ENCODE assay signal across 9 mouse cellular contexts in the genomic region with DNA sequence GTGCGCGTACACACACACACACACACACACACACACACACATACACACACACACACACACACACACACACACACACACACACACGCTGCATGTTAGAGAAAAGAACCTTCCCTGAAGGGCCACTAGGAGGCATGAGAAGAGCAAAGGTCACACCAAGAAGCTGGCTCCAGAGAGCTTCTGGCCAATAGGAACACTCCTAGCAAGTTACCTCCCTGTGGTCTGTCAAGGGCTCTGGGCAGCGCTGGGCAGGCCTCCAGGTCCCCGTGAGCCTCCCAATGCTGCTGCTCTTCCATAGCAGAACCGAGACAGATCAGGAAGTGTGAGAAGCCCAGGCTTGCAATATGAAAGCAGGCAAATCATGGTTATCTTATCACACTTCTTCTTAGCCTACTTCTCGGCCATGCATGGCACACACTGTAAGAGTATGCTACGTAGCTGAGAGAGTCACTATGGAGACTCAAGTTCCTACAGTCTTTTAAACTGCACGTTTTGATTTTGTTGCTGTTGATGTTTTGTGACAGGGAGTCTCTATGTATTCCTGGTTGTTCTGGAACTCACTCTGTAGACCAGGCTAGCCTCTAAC. TPM values are rescaled to one million over a fixed set of nuclear protein-coding genes. Genes with fewer than 3 reads are reported as not detected.
DNase-seq lines count a peak whose midpoint lies in the region; ATAC-seq and TF ChIP-seq lines count a peak whose summit lies in the region.
"Had no signal": no experiment of that assay in that cellular context is flagged by ENCODE, and none has a peak within 500 bp of the region (broad histone marks: within the 10 kb centered on the region; RNA-seq: fewer than 3 reads in every experiment).

No protein-coding gene starts in this region.

- no peaks in the 10 kb centered on the region for H3K4me1 ChIP-seq in forebrain, postnatal 0 days (ENCODE audit: insufficient read depth)
- no peaks in the 10 kb centered on the region for H3K4me1 ChIP-seq in forebrain, embryonic 15.5 days
- H3K4me1 ChIP-seq in midbrain, embryonic 15.5 days = no peaks in the 10 kb centered on the region

- no peaks in the 10 kb centered on the region for H3K9me3 ChIP-seq in forebrain, postnatal 0 days (ENCODE audit: low read length)
- no peaks in the 10 kb centered on the region for H3K9me3 ChIP-seq in forebrain, embryonic 15.5 days
- no peaks in the 10 kb centered on the region for H3K9me3 ChIP-seq in midbrain, embryonic 15.5 days

- no peak overlapping the region for H3K4me3 ChIP-seq in forebrain, postnatal 0 days (ENCODE audit: low read depth, low read length)
- no peak overlapping the region for H3K4me3 ChIP-seq in forebrain, embryonic 15.5 days
- no peak overlapping the region for H3K4me3 ChIP-seq in midbrain, embryonic 15.5 days

- H3K27ac ChIP-seq in forebrain, postnatal 0 days (ENCODE audit: low read depth, low read length) = no peak overlapping the region
- no peak overlapping the region for H3K27ac ChIP-seq in forebrain, embryonic 15.5 days (replicated peaks)
- H3K27ac ChIP-seq in midbrain, embryonic 15.5 days = no peak overlapping the region
- H3K27ac ChIP-seq: macrophage had no signal

- 63% methylated on average over 9 of the region's 9 CpGs for WGBS in forebrain, postnatal 0 days
- WGBS in forebrain, embryonic 15.5 days = 59% methylated on average over 9 of the region's 9 CpGs
- WGBS in midbrain, embryonic 15.5 days = 61% methylated on average over 9 of the region's 9 CpGs

- no peak overlapping the region for H3K9ac ChIP-seq in forebrain, postnatal 0 days
- no peak overlapping the region for H3K9ac ChIP-seq in forebrain, embryonic 15.5 days (replicated peaks)
- H3K9ac ChIP-seq in midbrain, embryonic 15.5 days = no peak overlapping the region

- DNase-seq in forebrain, postnatal 0 days = no peak
- DNase-seq in T-cell, adult 2 months (ENCODE audit: low spot score) = peak; percentile 61
- DNase-seq in heart, adult 8-10 months (ENCODE audit: low spot score) = peak; percentile 7
- DNase-seq in kidney, postnatal 14 days = peak; percentile 49
- DNase-seq in frontal cortex, postnatal 25 days (ENCODE audit: low spot score in 2 of 2) = no peak

- H3K4me2 ChIP-seq in forebrain, postnatal 0 days (ENCODE audit: low read depth) = no peak overlapping the region
- no peak overlapping the region for H3K4me2 ChIP-seq in forebrain, embryonic 15.5 days (replicated peaks)
- H3K4me2 ChIP-seq in midbrain, embryonic 15.5 days = no peak overlapping the region

- no peaks in the 10 kb centered on the region for H3K27me3 ChIP-seq in forebrain, postnatal 0 days (ENCODE audit: insufficient read depth, low read length)
- H3K27me3 ChIP-seq in forebrain, embryonic 15.5 days = no peaks in the 10 kb centered on the region
- H3K27me3 ChIP-seq in midbrain, embryonic 15.5 days (replicated peaks) = no peaks in the 10 kb centered on the region

- 0 out of 2 replicates have a peak, but pooled peaks have one; percentile 11 for TF ChIP-seq CTCF in forebrain, postnatal 0 days (IDR thresholded peaks at IDR 0.05; ENCODE audit: low read depth)

- no peak for ATAC-seq in forebrain, postnatal 0 days
- no peak for ATAC-seq in forebrain, embryonic 15.5 days (replicated peaks)
- ATAC-seq in monocyte, adult 5-6 weeks (replicated peaks; ENCODE audit: insufficient number of reproducible peaks, low FRiP score, low TSS enrichment, poor library complexity, severe bottlenecking) = peak; percentile 94
- no peak for ATAC-seq in midbrain, embryonic 15.5 days (replicated peaks)

- H3K36me3 ChIP-seq in forebrain, postnatal 0 days (ENCODE audit: insufficient read depth) = no peaks in the 10 kb centered on the region
- H3K36me3 ChIP-seq in forebrain, embryonic 15.5 days = no peaks in the 10 kb centered on the region
- H3K36me3 ChIP-seq in midbrain, embryonic 15.5 days (replicated peaks) = no peaks in the 10 kb centered on the region

RNA-seq across cellular contexts. Expression of a gene that starts 13.6 kb away (rescaled TPM):
- 2.5 and 3.1 TPM in 2 replicates for total RNA-seq in forebrain, postnatal 0 days (2014; rRNA removed)
- 0.05 TPM in 1 of 2 replicates, not detected in the other for polyA plus RNA-seq in forebrain, postnatal 0 days (2015; fragmentation: Nextera tagmentation; extraction: Ambion mirVana)
- polyA plus RNA-seq in forebrain, embryonic 15.5 days (2015; fragmentation: Nextera tagmentation; extraction: Ambion mirVana) = 0.06 TPM in 1 of 2 replicates, not detected in the other
- total RNA-seq in heart, adult 8-10 months (2022) = under 1 TPM in 1 of 4 experiments, not detected in 3; 0.12 TPM
- total RNA-seq in monocyte, adult 5-6 weeks (2017) = not detected in 3 replicates
- polyA plus RNA-seq in midbrain, embryonic 15.5 days (2015; fragmentation: Nextera tagmentation; extraction: Ambion mirVana) = 0.06 and 0.08 TPM in 2 replicates
- polyA plus RNA-seq: macrophage had no signal

Comparison
In these comparisons a context has a peak if more than half of its experiments do, and no peak if none do; other contexts are left out.
1. DNase-seq: peak in T-cell, adult 2 months (single experiment), heart, adult 8-10 months (single experiment) and kidney, postnatal 14 days (single experiment); none in forebrain, postnatal 0 days (single experiment) and frontal cortex, postnatal 25 days (0 of 2).